Mouse (Mus musculus) forebrain, postnatal 0 days (tissue): ENCODE measurements around the gene Sema3d. TPM values are rescaled to one million over a fixed set of nuclear protein-coding genes. Genes with fewer than 3 reads are reported as not detected.
A peak's percentile ranks its signal among the peaks of the same experiment; 100 is the strongest.

ENCODE experiments used
- ATAC-seq: fragments of 200-750 bp; cut with Nextera tagmentation; 2 replicates; pipeline ENCODE4 v1.8.0; 2017; ENCODE audit warnings: mild to moderate bottlenecking, moderate library complexity
- DNase-seq: peaks from one replicate; pipeline ENCODE4 v3.0.0-alpha.2; 2015
- H3K27ac ChIP-seq: fragments of 300-500 bp; sonication (generic); 2 replicates; pipeline ENCODE4 v1.5.1; 2014; ENCODE audit warnings: low read depth, mild to moderate bottlenecking, antibody characterized with exemption, low read length, moderate library complexity, mixed read lengths
- H3K27me3 ChIP-seq: fragments of 300-500 bp; sonication (generic); 2 replicates; pipeline ENCODE4 v1.6.1; 2014; ENCODE audit warnings: mild to moderate bottlenecking, low read length, mixed read lengths; ENCODE audit not compliant: insufficient read depth
- H3K36me3 ChIP-seq: fragments of 300-500 bp; sonication (generic); 2 replicates; pipeline ENCODE4 v1.6.1; 2014; ENCODE audit warnings: mild to moderate bottlenecking, moderate library complexity; ENCODE audit not compliant: insufficient read depth
- H3K4me1 ChIP-seq: fragments of 300-500 bp; sonication (generic); 2 replicates; pipeline ENCODE4 v1.6.1; 2014; ENCODE audit warnings: antibody characterized with exemption; ENCODE audit not compliant: insufficient read depth
- H3K4me2 ChIP-seq: fragments of 300-500 bp; sonication (generic); 2 replicates; pipeline ENCODE4 v1.6.1; 2014; ENCODE audit warnings: low read depth, mild to moderate bottlenecking, moderate library complexity
- H3K4me3 ChIP-seq: fragments of 300-500 bp; sonication (generic); 2 replicates; pipeline ENCODE4 v1.5.1; 2014; ENCODE audit warnings: low read depth, low read length, mixed read lengths
- H3K9ac ChIP-seq: fragments of 300-500 bp; sonication (generic); 2 replicates; pipeline ENCODE4 v1.6.1; 2014; ENCODE audit warnings: mild to moderate bottlenecking
- H3K9me3 ChIP-seq: fragments of 300-500 bp; sonication (generic); 2 replicates; pipeline ENCODE4 v1.6.1; 2016; ENCODE audit warnings: low read length
- CTCF ChIP-seq: sonication (generic); IDR thresholded peaks from 2 replicates; pipeline ENCODE4 v1.5.1; 2016; ENCODE audit warnings: antibody characterized with exemption, control low read depth, low read depth
- WGBS: fragments of 180-500 bp; shearing (Covaris S2); extraction: QIAGEN DNeasy Blood & Tissue Kit; methylation state at CpG from one replicate; pipeline ENCODE4 v1.1.7; 2014; 5-methylcytosine and 5-hydroxymethylcytosine counted together
- polyA plus RNA-seq: library from polyadenylated mRNA; unstranded; fragments of >200 nt; fragmentation: Nextera tagmentation; extraction: Ambion mirVana; gene quantifications from 2 replicates; pipeline ENCODE4 v1.2.1, GENCODE M21; 2015
- total RNA-seq: library from RNA; depleted of rRNA; stranded (reverse); fragments of >200 nt; gene quantifications from 2 replicates; pipeline ENCODE4 v1.2.3, GENCODE M21; 2014

The Sema3d gene
- total and polyA plus RNA-seq, 2 experiments from 2014 or later = 1.8 to 3.7 TPM

DNA sequence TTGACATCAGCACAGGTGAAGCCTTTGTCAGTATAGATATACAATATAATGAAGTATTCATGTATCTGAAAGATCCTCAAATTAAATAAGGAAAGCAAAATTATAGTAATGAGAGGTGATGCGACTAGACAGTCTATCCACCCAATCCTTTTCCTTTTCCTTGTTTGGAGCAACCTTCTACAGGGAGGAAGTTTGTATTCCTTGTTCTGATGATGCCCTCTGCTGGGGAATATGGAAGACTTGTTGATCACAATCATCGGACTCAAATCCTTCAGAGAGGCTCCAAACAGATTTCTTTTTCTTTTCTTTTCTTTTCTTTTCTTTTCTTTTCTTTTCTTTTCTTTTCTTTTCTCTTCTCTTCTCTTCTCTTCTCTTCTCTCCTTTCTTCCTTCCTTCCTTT lies 158.1 kb downstream of the Sema3d start:
- Histone ChIP-seq H3K4me1 (no peaks in the 10 kb centered on the region), H3K9me3 (no peaks in the 10 kb centered on the region), H3K27me3 (no peaks in the 10 kb centered on the region), H3K9ac (no peak overlapping the region), H3K4me3 (no peak overlapping the region), H3K36me3 (no peaks in the 10 kb centered on the region), H3K27ac (no peak overlapping the region), H3K4me2 (no peak overlapping the region)
- peak; percentile 76 for TF ChIP-seq CTCF
- peak; percentile 68; the same call in 1 of the 2 replicates for ATAC-seq
- peak; percentile 74 for DNase-seq
- WGBS = 15% methylated on average over 2 of the region's 2 CpGs

DNA sequence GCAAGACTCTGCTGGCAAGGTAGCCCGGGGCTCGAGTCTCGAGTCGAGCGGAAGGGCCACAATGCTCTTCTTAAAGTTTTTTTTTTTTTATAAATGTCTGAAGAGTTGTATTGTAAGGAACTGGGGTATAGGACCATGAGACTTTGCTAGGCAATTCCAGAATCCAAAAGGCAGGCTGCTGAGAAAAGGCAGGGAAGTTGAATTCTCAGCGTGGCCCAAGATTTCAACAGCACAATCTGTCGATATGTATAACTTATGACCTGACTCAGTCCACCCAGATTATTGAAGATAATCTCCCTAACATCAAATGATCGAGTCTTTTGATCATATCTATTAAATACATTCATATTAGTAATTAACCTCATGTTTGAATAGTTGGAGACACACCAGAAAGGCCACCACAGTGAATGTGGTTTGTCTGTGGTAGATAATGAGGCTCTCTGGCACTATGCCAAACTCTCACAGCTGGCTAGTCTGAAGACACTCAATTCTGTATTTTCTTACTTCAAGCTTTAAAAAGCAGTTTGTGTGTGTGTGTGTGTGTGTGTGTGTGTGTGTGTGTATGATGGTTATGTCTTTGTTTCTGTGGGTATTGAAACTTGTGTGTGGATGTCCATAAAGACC lies 166.0 kb downstream of the Sema3d start:
- Histone ChIP-seq H3K9ac (no peak overlapping the region), H3K4me3 (no peak overlapping the region), H3K4me2 (no peak overlapping the region), H3K36me3 (no peaks in the 10 kb centered on the region), H3K27me3 (no peaks in the 10 kb centered on the region), H3K9me3 (no peaks in the 10 kb centered on the region), H3K27ac (no peak overlapping the region), H3K4me1 (no peaks in the 10 kb centered on the region)
- no peak for ATAC-seq
- peak; percentile 16 for DNase-seq
- 68% methylated on average over 8 of the region's 8 CpGs for WGBS
- TF ChIP-seq CTCF = no peak

DNA sequence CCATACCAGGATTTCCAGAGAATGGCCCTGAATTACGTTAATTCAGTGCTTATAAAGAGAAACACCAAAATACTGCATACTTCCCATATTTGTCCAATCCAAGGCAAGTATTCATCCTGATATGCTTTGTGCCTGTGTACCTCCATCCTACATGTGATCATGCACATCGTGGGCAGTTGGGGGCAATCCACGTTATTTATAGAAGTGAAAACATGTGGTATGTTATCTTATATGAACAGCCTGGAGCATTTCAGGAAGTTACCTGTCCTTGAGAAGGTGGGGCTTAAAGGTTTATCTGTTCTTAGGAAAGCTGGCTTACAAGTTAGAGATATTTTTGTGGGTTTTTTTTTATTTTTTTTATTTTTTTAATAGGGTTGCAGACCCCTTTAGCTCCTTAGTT lies 172.2 kb downstream of the Sema3d start:
- DNase-seq (no peak), ATAC-seq (no peak)
- Histone ChIP-seq H3K36me3 (no peaks in the 10 kb centered on the region), H3K27me3 (no peaks in the 10 kb centered on the region), H3K4me2 (no peak overlapping the region), H3K4me3 (no peak overlapping the region), H3K27ac (no peak overlapping the region), H3K9me3 (no peaks in the 10 kb centered on the region), H3K9ac (no peak overlapping the region), H3K4me1 (no peaks in the 10 kb centered on the region)
- TF ChIP-seq CTCF = no peak
- WGBS = 93% methylated on average over 3 of the region's 3 CpGs

DNA sequence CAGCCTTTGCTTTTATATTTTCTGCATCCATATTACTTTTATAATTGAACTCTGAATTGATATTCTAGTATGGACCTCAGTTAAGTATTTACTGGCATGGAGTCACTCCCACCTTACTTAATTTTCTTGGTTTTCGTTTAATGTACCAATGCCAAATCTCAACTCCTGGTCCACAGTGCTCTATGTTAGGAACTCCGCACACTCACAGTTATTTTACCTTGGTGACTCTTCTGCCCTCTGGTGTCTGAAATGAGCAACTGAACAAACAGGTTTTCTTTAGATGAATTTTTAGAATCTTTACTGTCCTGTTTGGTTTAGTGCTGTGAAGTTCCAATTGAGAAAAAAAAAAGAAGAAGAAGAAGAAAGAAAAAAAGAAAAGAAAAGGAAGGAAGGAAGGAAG lies 174.7 kb downstream of the Sema3d start:
- ATAC-seq (no peak), DNase-seq (peak; percentile 61)
- Histone ChIP-seq H3K4me2 (no peak overlapping the region), H3K4me3 (no peak overlapping the region), H3K9me3 (no peaks in the 10 kb centered on the region), H3K27me3 (no peaks in the 10 kb centered on the region), H3K27ac (no peak overlapping the region), H3K4me1 (no peaks in the 10 kb centered on the region), H3K36me3 (no peaks in the 10 kb centered on the region), H3K9ac (no peak overlapping the region)
- WGBS = 31% methylated on average over 2 of the region's 2 CpGs
- peak; percentile 69 for TF ChIP-seq CTCF

DNA sequence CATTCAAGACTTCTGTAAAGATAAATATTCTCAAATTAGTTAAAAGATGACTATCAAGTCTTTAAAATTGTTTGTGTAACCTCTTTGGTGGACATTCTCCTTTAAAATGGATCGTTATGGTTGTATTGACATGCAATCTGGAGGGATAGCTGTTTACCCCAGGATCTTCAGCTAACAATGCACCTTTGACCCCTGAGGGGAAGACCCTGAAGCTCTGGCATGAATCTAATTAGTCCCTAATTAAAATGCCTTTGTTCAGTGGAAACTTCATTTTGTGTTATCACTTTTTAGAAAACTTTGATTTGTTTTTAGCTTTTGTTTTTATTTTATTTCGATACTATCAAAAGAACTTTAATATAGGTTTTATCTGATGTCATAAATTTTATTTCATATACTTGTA lies 178.6 kb downstream of the Sema3d start:
- 2% methylated on average over 2 of the region's 2 CpGs for WGBS
- DNase-seq (no peak), ATAC-seq (no peak)
- no peak for TF ChIP-seq CTCF
- no peak overlapping the region for H3K4me3 ChIP-seq
- no peak overlapping the region for H3K27ac ChIP-seq
- H3K9ac ChIP-seq = no peak overlapping the region
- no peaks in the 10 kb centered on the region for H3K4me1 ChIP-seq
- H3K4me2 ChIP-seq = no peak overlapping the region
- H3K36me3 ChIP-seq = no peaks in the 10 kb centered on the region
- no peaks in the 10 kb centered on the region for H3K9me3 ChIP-seq
- no peaks in the 10 kb centered on the region for H3K27me3 ChIP-seq

DNA sequence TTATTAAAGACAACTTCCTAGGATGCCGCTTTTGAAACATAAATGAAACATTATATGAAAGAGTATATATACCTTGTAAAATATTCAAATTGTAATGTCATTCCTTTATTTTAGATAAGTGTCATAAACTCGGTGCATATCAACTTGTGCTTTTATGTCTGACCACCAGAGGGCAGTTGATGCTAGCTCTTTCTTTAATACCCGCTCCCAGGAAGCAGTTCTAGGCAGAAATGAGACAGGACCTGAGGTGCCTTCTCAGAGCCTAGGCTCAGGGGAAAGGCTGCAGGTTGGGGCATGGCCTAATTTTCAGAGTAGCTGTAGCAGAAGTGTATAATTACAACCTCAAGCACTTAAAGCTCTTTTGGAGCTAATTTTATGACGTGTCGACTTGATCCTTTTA lies 179.0 kb downstream of the Sema3d start:
- no peaks in the 10 kb centered on the region for H3K9me3 ChIP-seq
- peak; percentile 75 for ATAC-seq
- no peak overlapping the region for H3K27ac ChIP-seq
- no peaks in the 10 kb centered on the region for H3K4me1 ChIP-seq
- no peaks in the 10 kb centered on the region for H3K27me3 ChIP-seq
- no peak overlapping the region for H3K4me2 ChIP-seq
- DNase-seq = peak; percentile 83
- WGBS = 38% methylated on average over 5 of the region's 5 CpGs
- TF ChIP-seq CTCF = peak; percentile 83
- H3K9ac ChIP-seq = no peak overlapping the region
- no peaks in the 10 kb centered on the region for H3K36me3 ChIP-seq
- no peak overlapping the region for H3K4me3 ChIP-seq

DNA sequence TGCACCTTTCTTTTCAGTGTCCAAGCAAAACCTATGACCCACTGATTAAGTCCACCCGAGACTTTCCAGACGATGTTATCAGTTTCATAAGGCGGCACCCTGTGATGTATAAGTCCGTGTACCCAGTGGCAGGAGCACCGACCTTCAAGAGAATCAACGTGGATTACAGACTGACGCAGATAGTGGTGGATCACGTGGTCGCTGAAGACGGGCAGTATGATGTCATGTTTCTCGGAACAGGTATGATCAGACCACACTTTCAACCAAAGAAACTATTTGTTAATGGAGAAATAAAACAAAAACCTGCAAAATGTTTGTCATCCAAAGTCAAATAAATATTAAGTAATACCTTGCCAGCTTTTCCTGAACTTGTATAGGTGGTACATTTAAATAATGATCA lies 179.9 kb downstream of the Sema3d start:
- H3K9me3 ChIP-seq = no peaks in the 10 kb centered on the region
- no peaks in the 10 kb centered on the region for H3K36me3 ChIP-seq
- DNase-seq = no peak
- H3K4me3 ChIP-seq = no peak overlapping the region
- H3K27me3 ChIP-seq = no peaks in the 10 kb centered on the region
- H3K4me1 ChIP-seq = no peaks in the 10 kb centered on the region
- H3K9ac ChIP-seq = no peak overlapping the region
- 89% methylated on average over 11 of the region's 11 CpGs for WGBS
- no peak overlapping the region for H3K27ac ChIP-seq
- no peak overlapping the region for H3K4me2 ChIP-seq
- TF ChIP-seq CTCF = no peak
- ATAC-seq = no peak
